Mouse (Mus musculus) embryonic facial prominence, embryonic 14.5 days (tissue): ENCODE data around the gene Gm10153. TPM values are rescaled to one million over a fixed set of nuclear protein-coding genes. Genes with fewer than 3 reads are reported as not detected.
"Not testable (repeated sequence)": the region's sequence is repeated elsewhere in the genome, so short reads cannot be mapped to it uniquely, and the experiment has no call there.

Source experiments
- ATAC-seq: fragments of 200-750 bp; cut with Nextera tagmentation; 2 replicates; pipeline ENCODE4 v1.8.0; 2017; ENCODE audit warnings: low read depth, moderate number of reproducible peaks, moderate TSS enrichment
- DNase-seq: peaks from one replicate; pipeline ENCODE4 v3.0.0-alpha.2; 2015; ENCODE audit warnings: low spot score
- H3K27ac ChIP-seq: fragments of 300-500 bp; sonication (generic); replicated peaks from 2 replicates; pipeline ENCODE4 v1.5.1; 2014; ENCODE audit warnings: low read depth, mild to moderate bottlenecking, low read length, moderate library complexity
- H3K27me3 ChIP-seq: fragments of 300-500 bp; sonication (generic); replicated peaks from 2 replicates; pipeline ENCODE4 v1.6.1; 2014; ENCODE audit warnings: low read length; ENCODE audit not compliant: control insufficient read depth, insufficient read depth
- H3K36me3 ChIP-seq: fragments of 300-500 bp; sonication (generic); 2 replicates; pipeline ENCODE4 v1.6.1; 2014; ENCODE audit warnings: low read length, mixed read lengths; ENCODE audit not compliant: control insufficient read depth, insufficient read depth
- H3K4me1 ChIP-seq: fragments of 300-500 bp; sonication (generic); 2 replicates; pipeline ENCODE4 v1.6.1; 2014; ENCODE audit warnings: antibody characterized with exemption, low read length; ENCODE audit not compliant: control insufficient read depth, insufficient read depth
- H3K4me2 ChIP-seq: fragments of 300-500 bp; sonication (generic); 2 replicates; pipeline ENCODE4 v1.6.1; 2014; ENCODE audit warnings: low read depth, mild to moderate bottlenecking, low read length, moderate library complexity, mixed read lengths
- H3K4me3 ChIP-seq: fragments of 300-500 bp; sonication (generic); 2 replicates; pipeline ENCODE4 v1.5.1; 2014; ENCODE audit warnings: low read depth, mild to moderate bottlenecking, low read length
- H3K9ac ChIP-seq: fragments of 300-500 bp; sonication (generic); 2 replicates; pipeline ENCODE4 v1.6.1; 2014; ENCODE audit warnings: low read depth, mild to moderate bottlenecking, low read length, moderate library complexity, mixed read lengths
- H3K9me3 ChIP-seq: fragments of 300-500 bp; sonication (generic); 2 replicates; pipeline ENCODE4 v1.6.1; 2016; ENCODE audit warnings: low read length; ENCODE audit not compliant: control insufficient read depth
- WGBS: fragments of 180-500 bp; shearing (Covaris S2); extraction: QIAGEN DNeasy Blood & Tissue Kit; methylation state at CpG from one replicate; pipeline ENCODE4 v1.1.7; 2014; 5-methylcytosine and 5-hydroxymethylcytosine counted together
- polyA plus RNA-seq: library from polyadenylated mRNA; unstranded; fragments of >200 nt; fragmentation: Nextera tagmentation; extraction: Ambion mirVana; gene quantifications from 2 replicates; pipeline ENCODE4 v1.2.1, GENCODE M21; 2014

Gene Gm10153
- not detected in 2 replicates for polyA plus RNA-seq

DNA sequence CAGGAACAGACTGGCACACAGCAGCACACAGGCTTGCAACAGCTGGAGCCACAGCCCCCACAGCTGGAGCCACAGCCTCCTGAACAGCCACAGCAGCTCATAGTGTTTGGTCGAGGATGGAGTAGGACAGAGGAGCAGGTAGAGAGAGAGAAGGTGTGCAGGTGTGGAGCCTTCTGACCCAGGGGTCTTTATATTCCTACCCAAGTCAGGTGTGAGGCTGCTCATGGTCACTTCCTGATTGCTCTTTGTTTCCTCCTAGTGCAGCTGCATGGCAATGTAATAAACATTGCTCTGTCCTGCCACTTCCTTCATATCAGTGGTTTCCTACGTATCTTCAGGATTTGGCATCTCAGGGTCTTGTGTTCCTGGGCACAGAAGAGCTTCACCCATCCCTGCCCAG, at the start of gene Gm10153:
TSS of gene Gm10153 (minus strand) at position 101 of the 400 bp plus-strand sequence.
- 42% methylated on average over 2 of the region's 2 CpGs for WGBS

DNA sequence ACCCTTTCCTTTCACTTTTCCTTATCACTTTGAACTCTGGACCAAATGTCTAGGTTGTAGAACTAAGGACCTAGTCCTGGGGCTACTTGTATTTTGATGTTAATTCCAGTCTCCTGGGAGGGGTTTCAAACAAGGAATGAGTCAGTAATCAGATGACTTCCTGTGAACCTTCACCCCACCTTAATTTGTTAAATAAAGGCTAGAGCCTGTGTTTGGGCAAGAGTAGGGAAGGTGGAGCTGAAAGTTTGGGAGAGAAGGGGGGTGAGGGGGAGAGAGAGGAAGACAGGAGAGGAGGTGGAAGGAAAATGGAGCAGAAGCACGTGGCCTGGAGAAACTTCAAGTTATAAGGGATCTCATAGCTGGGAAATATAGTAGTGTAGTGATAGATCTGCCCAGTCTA, 41.4 kb upstream of the Gm10153 start:
- H3K4me1 ChIP-seq = no peaks in the 10 kb centered on the region
- H3K27me3 ChIP-seq = no peaks in the 10 kb centered on the region
- no peak overlapping the region for H3K9ac ChIP-seq
- H3K36me3 ChIP-seq = no peaks in the 10 kb centered on the region
- H3K4me3 ChIP-seq = no peak overlapping the region
- WGBS = 26% methylated on average over 1 of the region's 1 CpGs
- DNase-seq (no peak), ATAC-seq (no peak)
- H3K9me3 ChIP-seq = peaks cover 4% of the 10 kb centered on the region; the same call in 1 of the 2 replicates
- no peak overlapping the region for H3K27ac ChIP-seq
- no peak overlapping the region for H3K4me2 ChIP-seq

More for the DNA sequence above, at the start of gene Gm10153:
- Histone ChIP-seq H3K9ac (no peak within 1 kb of the TSS), H3K9me3 (no peaks in the 10 kb centered on the region), H3K27ac (no peak within 1 kb of the TSS), H3K4me3 (no peak within 1 kb of the TSS), H3K4me1 (no peaks in the 10 kb centered on the region), H3K4me2 (no peak within 1 kb of the TSS), H3K27me3 (no peaks in the 10 kb centered on the region), H3K36me3 (no peaks in the 10 kb centered on the region)
- ATAC-seq = no peak
- no peak for DNase-seq

DNA sequence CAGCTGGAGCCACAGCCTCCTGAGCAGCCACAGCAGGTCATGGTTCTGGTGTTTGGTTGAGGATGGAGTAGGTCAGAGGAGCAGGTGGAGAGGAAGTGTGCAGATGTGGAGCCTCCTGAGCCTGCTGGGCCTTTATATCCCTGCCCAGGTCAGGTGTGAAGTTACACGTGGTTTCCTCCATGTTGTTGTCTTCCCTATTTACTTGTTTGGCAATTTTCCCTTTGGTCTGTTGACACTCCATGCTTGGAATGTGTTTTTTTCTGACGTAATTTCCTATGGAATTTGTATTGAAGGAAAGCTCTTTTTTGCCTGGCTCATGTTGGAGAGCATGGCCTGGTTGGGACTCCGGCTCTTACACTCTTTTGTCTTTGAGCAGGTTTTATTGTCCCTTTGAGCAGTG, 39.7 kb upstream of the Gm10153 start, which contains the start of gene Krtap5-5:
TSS of gene Krtap5-5 (minus strand) at position 101 of the 400 bp plus-strand sequence.
- 55% methylated on average over 3 of the region's 3 CpGs for WGBS
- not testable (repeated sequence) for H3K27me3 ChIP-seq, H3K4me1 ChIP-seq

DNA sequence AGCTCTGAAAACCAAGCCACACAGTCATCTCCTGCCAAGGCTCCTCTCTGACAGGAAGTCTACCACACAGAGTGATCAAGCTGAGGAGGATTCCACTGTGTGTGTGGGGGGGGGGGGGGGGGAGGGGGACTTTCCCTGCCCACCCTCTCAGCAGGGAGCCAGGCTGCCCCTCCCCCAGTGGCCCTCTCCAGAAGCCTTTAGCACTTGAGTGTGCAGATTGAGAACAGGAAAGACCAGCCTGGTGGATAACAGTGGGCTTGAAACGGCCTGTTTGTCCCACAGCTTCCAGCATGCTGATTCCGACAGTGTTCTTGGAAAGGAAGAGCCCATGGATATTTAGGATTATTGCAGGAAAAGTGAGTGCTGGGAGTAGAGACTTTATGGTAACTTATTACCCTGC, 34.3 kb upstream of the Gm10153 start:
- H3K27ac ChIP-seq = no peak overlapping the region
- H3K36me3 ChIP-seq = no peaks in the 10 kb centered on the region
- H3K4me3 ChIP-seq = no peak overlapping the region
- 26% methylated on average over 2 of the region's 2 CpGs for WGBS
- H3K27me3 ChIP-seq = no peaks in the 10 kb centered on the region
- DNase-seq (peak; percentile 13), ATAC-seq (no peak)
- no peaks in the 10 kb centered on the region for H3K4me1 ChIP-seq
- no peak overlapping the region for H3K9ac ChIP-seq
- H3K4me2 ChIP-seq = no peak overlapping the region
- H3K9me3 ChIP-seq = no peaks in the 10 kb centered on the region

More for the DNA sequence above, 39.7 kb upstream of the Gm10153 start, which contains the start of gene Krtap5-5:
- not testable (repeated sequence) for H3K9me3 ChIP-seq, H3K27ac ChIP-seq, H3K4me2 ChIP-seq, DNase-seq, H3K4me3 ChIP-seq, H3K9ac ChIP-seq, ATAC-seq, H3K36me3 ChIP-seq

DNA sequence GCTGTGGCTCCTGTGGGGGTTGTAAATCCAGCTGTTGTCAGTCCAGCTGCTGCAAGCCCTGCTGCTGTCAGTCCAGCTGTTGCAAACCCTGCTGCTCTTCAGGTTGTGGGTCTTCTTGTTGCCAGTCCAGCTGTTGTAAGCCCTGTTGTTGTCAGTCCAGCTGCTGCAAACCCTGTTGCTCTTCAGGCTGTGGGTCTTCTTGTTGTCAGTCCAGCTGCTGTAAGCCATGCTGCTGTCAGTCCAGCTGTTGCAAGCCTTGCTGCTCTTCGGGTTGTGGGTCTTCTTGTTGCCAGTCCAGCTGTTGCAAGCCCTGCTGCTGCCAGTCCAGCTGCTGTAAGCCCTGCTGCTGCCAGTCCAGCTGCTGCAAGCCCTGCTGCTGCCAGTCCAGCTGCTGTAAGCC, 21.9 kb upstream of the Gm10153 start:
- H3K36me3 ChIP-seq, H3K27ac ChIP-seq, ATAC-seq, H3K27me3 ChIP-seq, H3K4me1 ChIP-seq, H3K4me3 ChIP-seq, H3K9me3 ChIP-seq, H3K9ac ChIP-seq, H3K4me2 ChIP-seq, DNase-seq: not testable (repeated sequence)
- WGBS = 75% methylated on average over 1 of the region's 1 CpGs

DNA sequence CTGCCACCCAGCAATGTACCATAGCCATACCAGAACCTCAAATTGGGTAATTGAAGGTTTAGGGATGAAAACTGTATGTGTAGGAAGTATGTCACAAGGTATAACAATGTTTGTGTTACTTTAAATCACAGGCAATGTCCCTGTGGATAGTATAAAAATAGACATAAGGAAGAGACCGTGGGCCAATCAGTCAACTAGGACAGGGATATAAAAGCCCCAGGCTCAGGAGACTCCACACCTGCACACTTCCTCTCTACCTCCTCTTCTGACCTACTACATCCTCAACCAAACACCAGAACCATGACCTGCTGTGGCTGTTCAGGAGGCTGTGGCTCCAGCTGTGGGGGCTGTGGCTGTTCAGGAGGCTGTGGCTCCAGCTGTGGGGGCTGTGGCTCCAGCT, 21.4 kb upstream of the Gm10153 start, which contains the start of gene Gm7579:
TSS of gene Gm7579 (plus strand) at position 301 of the 400 bp plus-strand sequence.
- no peak for DNase-seq
- Histone ChIP-seq H3K4me1 (no peaks in the 10 kb centered on the region), H3K9ac (no peak within 1 kb of the TSS), H3K27ac (no peak within 1 kb of the TSS), H3K4me3 (no peak within 1 kb of the TSS), H3K27me3 (no peaks in the 10 kb centered on the region), H3K36me3 (no peaks in the 10 kb centered on the region), H3K9me3 (no peaks in the 10 kb centered on the region), H3K4me2 (no peak within 1 kb of the TSS)
- no peak for ATAC-seq
- WGBS = 79% methylated on average over 1 of the region's 1 CpGs

DNA sequence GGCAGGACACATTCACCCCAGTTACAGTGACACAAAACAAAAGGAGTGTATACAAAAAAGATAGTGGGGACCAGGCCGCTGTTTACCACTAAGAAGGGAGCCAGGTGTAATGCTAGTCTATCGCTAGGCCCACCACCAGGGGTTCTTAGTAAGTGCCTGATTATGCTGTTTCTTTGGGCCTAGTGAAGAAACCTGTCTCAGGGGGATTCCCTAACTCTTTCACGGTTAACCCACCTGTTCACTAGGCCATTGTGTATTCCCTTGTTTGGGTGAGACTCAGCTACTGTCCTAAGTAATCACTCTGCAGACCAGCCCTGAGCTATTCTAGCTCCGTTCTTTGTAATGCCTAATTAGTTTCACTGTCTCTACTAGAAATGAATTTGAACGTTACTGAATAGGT, 16.7 kb upstream of the Gm10153 start:
- 74% methylated on average over 5 of the region's 5 CpGs for WGBS
- H3K27ac ChIP-seq, H3K9me3 ChIP-seq, H3K4me3 ChIP-seq, ATAC-seq, H3K9ac ChIP-seq, DNase-seq, H3K27me3 ChIP-seq, H3K4me1 ChIP-seq, H3K4me2 ChIP-seq, H3K36me3 ChIP-seq: not testable (repeated sequence)

DNA sequence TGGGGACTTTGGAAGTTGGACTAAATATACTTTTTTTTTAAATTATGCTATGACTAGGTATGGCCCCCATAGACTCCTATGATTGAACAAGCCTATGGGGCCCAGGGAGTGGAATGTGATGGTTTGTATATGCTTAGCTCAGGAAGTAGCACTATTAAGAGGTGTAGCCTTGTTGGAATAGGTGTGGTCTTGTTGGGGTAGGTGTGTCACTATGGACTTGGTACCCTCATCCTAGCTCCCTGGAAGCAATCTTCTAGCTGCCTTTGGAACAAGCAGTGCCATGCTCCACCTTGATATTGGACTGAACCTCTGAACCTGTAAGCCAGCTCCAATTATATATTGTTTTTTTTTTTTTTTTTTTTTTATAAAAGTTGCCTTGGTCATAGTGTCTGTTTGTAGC, 15.3 kb upstream of the Gm10153 start:
- Histone ChIP-seq H3K36me3 (no peaks in the 10 kb centered on the region), H3K4me3 (no peak overlapping the region), H3K27ac (no peak overlapping the region), H3K9ac (no peak overlapping the region), H3K4me1 (no peaks in the 10 kb centered on the region), H3K4me2 (no peak overlapping the region), H3K27me3 (no peaks in the 10 kb centered on the region), H3K9me3 (no peaks in the 10 kb centered on the region)
- ATAC-seq = no peak
- DNase-seq = no peak

DNA sequence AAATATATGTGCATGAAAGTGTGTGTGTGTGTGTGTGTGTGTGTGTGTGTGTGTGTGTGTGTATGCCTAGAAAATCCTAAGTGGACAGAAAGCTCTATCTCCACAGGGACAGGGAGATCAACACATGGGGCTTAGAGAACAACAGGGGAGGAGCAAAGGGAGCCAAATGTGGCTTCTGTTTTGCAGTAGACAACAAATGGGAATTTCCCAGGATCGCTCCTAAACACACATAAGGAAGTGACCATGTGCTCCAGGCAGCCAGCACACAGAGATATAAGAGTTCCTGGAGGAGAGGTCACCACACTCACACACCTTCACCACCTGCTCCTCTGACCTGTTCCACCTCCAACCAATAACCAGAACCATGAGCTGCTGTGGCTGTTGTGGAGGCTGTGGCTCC, 10.9 kb upstream of the Gm10153 start, which contains the start of gene Krtap5-3:
TSS of gene Krtap5-3 (plus strand) at position 301 of the 400 bp plus-strand sequence.
- no peak within 1 kb of the TSS for H3K4me2 ChIP-seq
- no peaks in the 10 kb centered on the region for H3K4me1 ChIP-seq

More for the DNA sequence above, 10.9 kb upstream of the Gm10153 start, which contains the start of gene Krtap5-3:
- Histone ChIP-seq H3K4me3 (no peak within 1 kb of the TSS), H3K9me3 (no peaks in the 10 kb centered on the region), H3K27me3 (no peaks in the 10 kb centered on the region), H3K36me3 (no peaks in the 10 kb centered on the region), H3K9ac (no peak within 1 kb of the TSS), H3K27ac (no peak within 1 kb of the TSS)
- WGBS = 53% methylated on average over 1 of the region's 1 CpGs
- ATAC-seq (no peak), DNase-seq (no peak)
